Mouse (Mus musculus): Measurements from ENCODE around the gene Tenm4.

Tenm4 gene

GRCm38 (mm10) chr7:96769784-96770183 is 598.7 kb downstream of the Tenm4 start:
- TF ChIP-seq GATA4 (IDR thresholded peaks at IDR 0.05; ENCODE audit: insufficient replicate concordance, low read length) = no peak

GRCm38 (mm10) chr7:96772966-96773365 is 601.9 kb downstream of the Tenm4 start:
- no peak for TF ChIP-seq GATA4 (IDR thresholded peaks at IDR 0.05; ENCODE audit: insufficient replicate concordance, low read length)

GRCm38 (mm10) chr7:96773585-96774225 is 602.7 kb downstream of the Tenm4 start:
- TF ChIP-seq GATA4 (IDR thresholded peaks at IDR 0.05; ENCODE audit: insufficient replicate concordance, low read length) = no peak

- no peak for TF ChIP-seq GATA4 (IDR thresholded peaks at IDR 0.05; ENCODE audit: insufficient replicate concordance, low read length)
Measured at GRCm38 (mm10) chr7:96775080-96775486, 604.0 kb downstream of the Tenm4 start.

- TF ChIP-seq GATA4 (IDR thresholded peaks at IDR 0.05; ENCODE audit: insufficient replicate concordance, low read length) = no peak
Measured at GRCm38 (mm10) chr7:96777938-96778600, 607.0 kb downstream of the Tenm4 start.

- no peak for TF ChIP-seq GATA4 (IDR thresholded peaks at IDR 0.05; ENCODE audit: insufficient replicate concordance, low read length)
Measured at GRCm38 (mm10) chr7:96778601-96778969, 607.5 kb downstream of the Tenm4 start.

GRCm38 (mm10) chr7:96780556-96780955 is 609.5 kb downstream of the Tenm4 start:
- no peak for TF ChIP-seq GATA4 (IDR thresholded peaks at IDR 0.05; ENCODE audit: insufficient replicate concordance, low read length)

GRCm38 (mm10) chr7:96781068-96781467 is 610.0 kb downstream of the Tenm4 start:
- no peak for TF ChIP-seq GATA4 (IDR thresholded peaks at IDR 0.05; ENCODE audit: insufficient replicate concordance, low read length)

- TF ChIP-seq GATA4 (IDR thresholded peaks at IDR 0.05; ENCODE audit: insufficient replicate concordance, low read length) = no peak
Measured at GRCm38 (mm10) chr7:96782686-96783085, 611.6 kb downstream of the Tenm4 start.

- no peak for TF ChIP-seq GATA4 (IDR thresholded peaks at IDR 0.05; ENCODE audit: insufficient replicate concordance, low read length)
Measured at GRCm38 (mm10) chr7:96785808-96786207, 614.8 kb downstream of the Tenm4 start.

- no peak for TF ChIP-seq GATA4 (IDR thresholded peaks at IDR 0.05; ENCODE audit: insufficient replicate concordance, low read length)
Measured at GRCm38 (mm10) chr7:96786262-96787044, 615.4 kb downstream of the Tenm4 start.

GRCm38 (mm10) chr7:96788135-96788534 is 617.1 kb downstream of the Tenm4 start:
- TF ChIP-seq GATA4 (IDR thresholded peaks at IDR 0.05; ENCODE audit: insufficient replicate concordance, low read length) = no peak

GRCm38 (mm10) chr7:96790326-96790725 is 619.3 kb downstream of the Tenm4 start:
- no peak for TF ChIP-seq GATA4 (IDR thresholded peaks at IDR 0.05; ENCODE audit: insufficient replicate concordance, low read length)

GRCm38 (mm10) chr7:96792456-96793229 is 621.6 kb downstream of the Tenm4 start:
- no peak for TF ChIP-seq GATA4 (IDR thresholded peaks at IDR 0.05; ENCODE audit: insufficient replicate concordance, low read length)

GRCm38 (mm10) chr7:96796033-96796741 is 625.1 kb downstream of the Tenm4 start:
- TF ChIP-seq GATA4 (IDR thresholded peaks at IDR 0.05; ENCODE audit: insufficient replicate concordance, low read length) = no peak
